Mouse (Mus musculus) CD4-positive naive resting alpha-beta T cell, adult 57 days (primary cell): ENCODE data around the gene Gm10722. TPM values are rescaled to one million over a fixed set of nuclear protein-coding genes. Genes with fewer than 3 reads are reported as not detected.

Source experiments
- total RNA-seq: library from RNA; stranded (reverse); gene quantifications from one replicate; pipeline ENCODE4 v1.2.4, GENCODE M21; 2023

Gm10722 gene
- total RNA-seq, result not detected

DNA sequence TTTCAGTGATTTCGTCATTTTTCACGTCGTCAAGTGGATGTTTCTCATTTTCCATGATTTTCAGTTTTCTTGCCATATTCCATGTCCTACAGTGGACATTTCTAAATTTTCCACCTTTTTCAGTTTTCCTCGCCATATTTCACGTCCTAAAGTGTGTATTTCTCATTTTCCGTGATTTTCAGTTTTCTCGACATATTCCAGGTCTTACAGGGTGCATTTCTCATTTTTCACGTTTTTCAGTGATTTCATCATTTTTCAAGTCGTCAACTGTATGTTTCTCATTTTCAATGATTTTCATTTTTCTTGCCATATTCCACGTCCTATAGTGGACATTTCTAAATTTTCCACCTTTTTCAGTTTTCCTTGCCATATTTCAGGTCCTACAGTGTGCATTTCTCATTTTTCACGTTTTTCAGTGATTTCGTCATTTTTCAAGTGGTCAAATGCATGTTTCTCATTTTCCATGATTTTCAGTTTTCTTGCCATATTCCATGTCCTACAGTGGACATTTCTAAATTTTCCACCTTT lies at the start of gene Gm10722:
TSS of gene Gm10722 (plus strand) at position 478 of the 528 bp plus-strand sequence.

DNA sequence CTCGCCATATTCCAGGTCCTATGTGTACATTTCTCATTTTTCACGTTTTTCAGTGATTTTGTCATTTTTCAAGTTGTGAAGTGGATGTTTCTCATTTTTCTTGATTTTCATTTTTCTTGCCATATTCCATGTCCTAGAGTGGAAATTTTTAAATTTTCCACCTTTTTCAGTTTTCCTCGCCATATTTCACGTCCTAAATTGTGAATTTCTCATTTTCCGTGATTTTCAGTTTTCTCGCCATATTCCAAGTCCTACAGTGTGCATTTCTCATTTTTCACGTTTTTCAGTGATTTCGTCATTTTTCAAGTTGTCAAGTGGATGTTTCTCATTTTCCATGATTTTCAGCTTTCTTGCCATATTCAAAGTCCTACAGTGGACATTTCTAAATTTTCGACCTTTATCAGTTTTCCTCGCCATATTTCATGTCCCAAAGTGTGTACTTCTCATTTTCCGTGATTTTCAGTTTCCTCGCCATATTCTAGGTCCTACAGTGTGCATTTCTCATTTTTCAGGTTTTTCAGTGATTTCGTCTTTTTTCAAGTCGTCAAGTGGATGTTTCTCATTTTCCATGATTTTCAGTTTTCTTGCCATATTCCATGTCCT lies 2.2 kb downstream of the Gm10722 start, which contains the start of gene Gm11168:
TSS of gene Gm11168 (plus strand) at position 553 of the 603 bp plus-strand sequence.

DNA sequence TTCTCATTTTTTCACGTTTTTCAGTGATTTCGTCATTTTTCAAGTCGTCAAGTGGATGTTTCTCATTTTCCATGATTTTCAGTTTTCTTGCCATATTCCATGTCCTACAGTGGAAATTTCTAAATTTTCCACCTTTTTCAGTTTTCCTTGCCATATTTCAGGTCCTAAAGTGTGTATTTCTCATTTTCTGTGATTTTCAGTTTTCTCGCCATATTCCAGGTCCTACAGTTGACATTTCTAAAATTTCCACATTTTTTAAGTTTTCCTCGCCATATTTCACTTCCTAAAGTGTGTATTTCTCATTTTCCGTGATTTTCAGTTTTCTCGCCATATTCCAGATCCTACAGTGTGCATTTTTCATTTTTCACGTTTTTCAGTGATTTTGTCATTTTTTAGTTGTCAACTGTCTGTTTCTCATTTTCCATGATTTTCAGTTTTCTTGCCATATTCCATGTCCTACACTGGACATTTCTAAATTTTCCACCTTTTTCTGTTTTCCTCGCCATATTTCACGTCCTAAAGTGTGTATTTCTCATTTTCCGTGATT lies 12.1 kb downstream of the Gm10722 start, which contains the start of gene Gm10721:
TSS of gene Gm10721 (plus strand) at position 408 of the 547 bp plus-strand sequence.

DNA sequence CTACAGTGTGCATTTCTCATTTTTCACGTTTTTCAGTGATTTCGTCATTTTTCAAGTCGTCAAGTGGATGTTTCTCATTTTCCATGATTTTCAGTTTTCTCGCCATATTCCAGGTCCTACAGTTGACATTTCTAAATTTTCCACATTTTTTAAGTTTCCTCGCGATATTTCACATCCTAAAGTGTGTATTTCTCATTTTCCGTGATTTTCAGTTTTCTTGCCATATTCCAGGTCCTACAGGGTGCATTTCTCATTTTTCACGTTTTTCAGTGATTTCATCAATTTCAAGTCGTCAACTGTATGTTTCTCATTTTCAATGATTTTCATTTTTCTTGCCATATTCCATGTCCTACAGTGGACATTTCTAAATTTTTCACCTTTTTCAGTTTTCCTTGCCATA lies 14.6 kb downstream of the Gm10722 start, which contains the start of gene Gm10720:
TSS of gene Gm10720 (plus strand) at position 301 of the 400 bp plus-strand sequence.

DNA sequence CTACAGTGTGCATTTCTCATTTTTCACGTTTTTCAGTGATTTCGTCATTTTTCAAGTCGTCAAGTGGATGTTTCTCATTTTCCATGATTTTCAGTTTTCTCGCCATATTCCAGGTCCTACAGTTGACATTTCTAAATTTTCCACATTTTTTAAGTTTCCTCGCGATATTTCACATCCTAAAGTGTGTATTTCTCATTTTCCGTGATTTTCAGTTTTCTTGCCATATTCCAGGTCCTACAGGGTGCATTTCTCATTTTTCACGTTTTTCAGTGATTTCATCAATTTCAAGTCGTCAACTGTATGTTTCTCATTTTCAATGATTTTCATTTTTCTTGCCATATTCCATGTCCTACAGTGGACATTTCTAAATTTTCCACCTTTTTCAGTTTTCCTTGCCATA lies 16.4 kb downstream of the Gm10722 start, which contains the start of gene Gm10719:
TSS of gene Gm10719 (plus strand) at position 301 of the 400 bp plus-strand sequence.

DNA sequence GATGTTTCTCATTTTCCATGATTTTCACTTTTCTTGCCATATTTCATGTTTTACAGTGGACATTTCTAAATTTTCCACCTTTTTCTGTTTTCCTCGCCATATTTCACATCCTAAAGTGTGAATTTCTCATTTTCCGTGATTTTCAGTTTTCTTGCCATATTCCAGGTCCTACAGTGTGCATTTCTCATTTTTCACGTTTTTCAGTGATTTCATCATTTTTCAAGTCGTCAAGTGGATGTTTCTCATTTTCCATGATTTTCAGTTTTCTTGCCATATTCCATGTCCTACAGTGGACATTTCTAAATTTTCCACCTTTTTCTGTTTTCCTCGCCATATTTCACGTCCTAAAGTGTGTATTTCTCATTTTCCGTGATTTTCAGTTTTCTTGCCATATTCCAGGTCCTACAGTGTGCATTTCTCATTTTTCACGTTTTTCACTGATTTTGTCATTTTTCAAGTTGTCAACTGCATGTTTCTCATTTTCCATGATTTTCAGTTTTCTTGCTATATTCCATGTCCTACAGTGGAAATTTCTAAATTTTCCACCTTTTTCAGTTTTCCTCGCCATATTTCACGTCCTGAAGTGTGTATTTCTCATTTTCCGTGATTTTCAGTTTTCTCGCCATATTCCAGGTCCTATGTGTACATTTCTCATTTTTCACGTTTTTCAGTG lies 22.7 kb downstream of the Gm10722 start, which contains the start of gene Gm10718:
TSS of gene Gm10718 (plus strand) at position 236 of the 673 bp plus-strand sequence.

DNA sequence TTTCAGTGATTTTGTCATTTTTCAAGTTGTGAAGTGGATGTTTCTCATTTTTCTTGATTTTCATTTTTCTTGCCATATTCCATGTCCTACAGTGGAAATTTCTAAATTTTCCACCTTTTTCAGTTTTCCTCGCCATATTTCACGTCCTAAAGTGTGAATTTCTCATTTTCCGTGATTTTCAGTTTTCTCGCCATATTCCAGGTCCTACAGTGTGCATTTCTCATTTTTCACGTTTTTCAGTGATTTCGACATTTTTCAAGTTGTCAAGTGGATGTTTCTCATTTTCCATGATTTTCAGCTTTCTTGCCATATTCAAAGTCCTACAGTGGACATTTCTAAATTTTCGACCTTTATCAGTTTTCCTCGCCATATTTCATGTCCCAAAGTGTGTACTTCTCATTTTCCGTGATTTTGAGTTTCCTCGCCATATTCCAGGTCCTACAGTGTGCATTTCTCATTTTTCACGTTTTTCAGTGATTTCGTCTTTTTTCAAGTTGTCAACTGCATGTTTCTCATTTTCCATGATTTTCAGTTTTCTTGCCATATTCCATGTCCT lies 24.3 kb downstream of the Gm10722 start, which contains the start of gene Gm10717:
TSS of gene Gm10717 (plus strand) at position 506 of the 556 bp plus-strand sequence.

DNA sequence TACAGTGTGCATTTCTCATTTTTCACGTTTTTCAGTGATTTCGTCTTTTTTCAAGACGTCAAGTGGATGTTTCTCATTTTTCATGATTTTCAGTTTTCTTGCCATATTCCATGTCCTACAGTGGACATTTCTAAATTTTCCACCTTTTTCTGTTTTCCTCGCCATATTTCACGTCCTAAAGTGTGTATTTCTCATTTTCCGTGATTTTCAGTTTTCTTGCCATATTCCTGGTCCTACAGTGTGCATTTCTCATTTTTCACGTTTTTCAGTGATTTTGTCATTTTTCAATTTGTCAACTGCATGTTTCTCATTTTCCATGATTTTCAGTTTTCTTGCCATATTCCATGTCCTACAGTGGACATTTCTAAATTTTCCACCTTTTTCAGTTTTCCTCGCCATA lies 33.6 kb downstream of the Gm10722 start, which contains the start of gene Gm17535:
TSS of gene Gm17535 (plus strand) at position 301 of the 400 bp plus-strand sequence.

DNA sequence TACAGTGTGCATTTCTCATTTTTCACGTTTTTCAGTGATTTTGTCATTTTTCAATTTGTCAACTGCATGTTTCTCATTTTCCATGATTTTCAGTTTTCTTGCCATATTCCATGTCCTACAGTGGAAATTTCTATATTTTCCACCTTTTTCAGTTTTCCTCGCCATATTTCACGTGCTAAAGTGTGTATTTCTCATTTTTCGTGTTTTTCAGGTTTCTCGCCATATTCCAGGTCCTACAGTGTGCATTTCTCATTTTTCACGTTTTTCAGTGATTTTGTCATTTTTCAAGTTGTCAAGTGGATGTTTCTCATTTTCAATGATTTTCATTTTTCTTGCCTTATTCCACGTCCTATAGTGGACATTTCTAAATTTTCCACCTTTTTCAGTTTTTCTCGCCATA lies 35.9 kb downstream of the Gm10722 start, which contains the start of gene Gm10715:
TSS of gene Gm10715 (plus strand) at position 301 of the 400 bp plus-strand sequence.

Other genes starting within 250 kb of the Gm10722 start
- not detected for gene Gm11168, start 2.4 kb downstream of the Gm10722 start, total RNA-seq
- gene Gm10721, start 12.2 kb downstream of the Gm10722 start, total RNA-seq, result not detected
- gene Gm10720, start 14.7 kb downstream of the Gm10722 start, total RNA-seq, result not detected
- 1.1 TPM for gene Gm10719, start 16.5 kb downstream of the Gm10722 start, total RNA-seq
- gene Gm10718, start 22.6 kb downstream of the Gm10722 start, total RNA-seq, result 2.0 TPM
- not detected for gene Gm10717, start 24.5 kb downstream of the Gm10722 start, total RNA-seq
- gene Gm17535, start 33.7 kb downstream of the Gm10722 start, total RNA-seq, result not detected
- not detected for gene Gm10715, start 36.0 kb downstream of the Gm10722 start, total RNA-seq